Mouse (Mus musculus) midbrain, embryonic 11.5 days (tissue): ENCODE results near the gene Il21r. TPM values are rescaled to one million over a fixed set of nuclear protein-coding genes. Genes with fewer than 3 reads are reported as not detected.

Source experiments
- ATAC-seq: fragments of 200-750 bp; cut with Nextera tagmentation; 2 replicates; pipeline ENCODE4 v1.8.0; 2017; ENCODE audit warnings: moderate TSS enrichment, moderate library complexity; ENCODE audit not compliant: low FRiP score
- DNase-seq: peaks from one replicate; pipeline ENCODE4 v3.0.0; 2015; ENCODE audit warnings: low spot score; ENCODE audit errors: missing footprints
- H3K27ac ChIP-seq: fragments of 300-500 bp; sonication (generic); 2 replicates; pipeline ENCODE4 v1.5.1; 2014; ENCODE audit warnings: low read depth, low read length
- H3K27me3 ChIP-seq: fragments of 300-500 bp; sonication (generic); 2 replicates; pipeline ENCODE4 v1.6.1; 2014; ENCODE audit warnings: mild to moderate bottlenecking, low read length, moderate library complexity, mixed read lengths; ENCODE audit not compliant: control insufficient read depth, insufficient read depth
- H3K36me3 ChIP-seq: fragments of 300-500 bp; sonication (generic); 2 replicates; pipeline ENCODE4 v1.6.1; 2014; ENCODE audit warnings: mild to moderate bottlenecking, low read length, moderate library complexity, mixed read lengths; ENCODE audit not compliant: control insufficient read depth, insufficient read depth
- H3K4me1 ChIP-seq: fragments of 300-500 bp; sonication (generic); 2 replicates; pipeline ENCODE4 v1.6.1; 2014; ENCODE audit warnings: low read length; ENCODE audit not compliant: control insufficient read depth, insufficient read depth
- H3K4me2 ChIP-seq: fragments of 300-500 bp; sonication (generic); 2 replicates; pipeline ENCODE4 v1.6.1; 2014; ENCODE audit warnings: mild to moderate bottlenecking, moderate library complexity
- H3K4me3 ChIP-seq: fragments of 300-500 bp; sonication (generic); 2 replicates; pipeline ENCODE4 v1.5.1; 2014; ENCODE audit warnings: low read depth, low read length
- H3K9ac ChIP-seq: fragments of 300-500 bp; sonication (generic); 2 replicates; pipeline ENCODE4 v1.6.1; 2014; ENCODE audit warnings: low read length
- H3K9me3 ChIP-seq: fragments of 300-500 bp; sonication (generic); 2 replicates; pipeline ENCODE4 v1.6.1; 2016; ENCODE audit warnings: low read length; ENCODE audit not compliant: control insufficient read depth
- WGBS: fragments of 180-500 bp; shearing (Covaris S2); extraction: QIAGEN DNeasy Blood & Tissue Kit; methylation state at CpG from one replicate; pipeline ENCODE4 v1.1.7; 2014; 5-methylcytosine and 5-hydroxymethylcytosine counted together
- polyA plus RNA-seq: library from polyadenylated mRNA; unstranded; fragments of >200 nt; fragmentation: Nextera tagmentation; extraction: Ambion mirVana; gene quantifications from 2 replicates; pipeline ENCODE4 v1.2.1, GENCODE M21; 2014

Il21r gene
- polyA plus RNA-seq, 1 experiment from 2014 or later = 0.36 TPM

- Histone ChIP-seq H3K9ac (no peak overlapping the region), H3K4me3 (no peak overlapping the region), H3K36me3 (no peaks in the 10 kb centered on the region), H3K27me3 (no peaks in the 10 kb centered on the region), H3K4me1 (no peaks in the 10 kb centered on the region), H3K27ac (no peak overlapping the region), H3K9me3 (no peaks in the 10 kb centered on the region), H3K4me2 (no peak overlapping the region)
- ATAC-seq (no peak), DNase-seq (no peak)
- 87% methylated on average over 4 of the region's 4 CpGs for WGBS
These were observed 16.8 kb downstream of the Il21r start for GRCm38 (mm10) chr7:125620077-125620476.

- DNase-seq (no peak), ATAC-seq (no peak)
- WGBS = 78% methylated on average over 7 of the region's 7 CpGs
These were observed 19.8 kb downstream of the Il21r start for GRCm38 (mm10) chr7:125622741-125623685.

GRCm38 (mm10) chr7:125625219-125625618, 22.0 kb downstream of the Il21r start:
- Histone ChIP-seq H3K4me2 (no peak overlapping the region), H3K9ac (no peak overlapping the region), H3K27ac (no peak overlapping the region), H3K9me3 (no peaks in the 10 kb centered on the region), H3K4me3 (no peak overlapping the region), H3K36me3 (no peaks in the 10 kb centered on the region), H3K27me3 (no peaks in the 10 kb centered on the region), H3K4me1 (no peaks in the 10 kb centered on the region)
- DNase-seq = no peak
- 76% methylated on average over 4 of the region's 4 CpGs for WGBS
- no peak for ATAC-seq

More at GRCm38 (mm10) chr7:125622741-125623685, 19.8 kb downstream of the Il21r start:
- Histone ChIP-seq H3K9me3 (no peaks in the 10 kb centered on the region), H3K36me3 (no peaks in the 10 kb centered on the region), H3K4me1 (no peaks in the 10 kb centered on the region), H3K9ac (no peak overlapping the region), H3K4me2 (no peak overlapping the region), H3K27ac (no peak overlapping the region), H3K4me3 (no peak overlapping the region), H3K27me3 (no peaks in the 10 kb centered on the region)

GRCm38 (mm10) chr7:125625829-125626228, 22.6 kb downstream of the Il21r start:
- no peaks in the 10 kb centered on the region for H3K27me3 ChIP-seq
- ATAC-seq (no peak), DNase-seq (no peak)
- no peak overlapping the region for H3K9ac ChIP-seq
- WGBS = 62% methylated on average over 7 of the region's 7 CpGs
- no peak overlapping the region for H3K4me2 ChIP-seq
- no peak overlapping the region for H3K4me3 ChIP-seq
- no peaks in the 10 kb centered on the region for H3K4me1 ChIP-seq
- H3K9me3 ChIP-seq = no peaks in the 10 kb centered on the region
- no peaks in the 10 kb centered on the region for H3K36me3 ChIP-seq
- H3K27ac ChIP-seq = no peak overlapping the region

- Histone ChIP-seq H3K27ac (no peak overlapping the region), H3K9ac (no peak overlapping the region), H3K4me1 (no peaks in the 10 kb centered on the region; the same call in 1 of the 2 replicates), H3K9me3 (no peaks in the 10 kb centered on the region), H3K27me3 (no peaks in the 10 kb centered on the region), H3K4me3 (no peak overlapping the region), H3K36me3 (no peaks in the 10 kb centered on the region), H3K4me2 (no peak overlapping the region)
- 67% methylated on average over 4 of the region's 4 CpGs for WGBS
- no peak for ATAC-seq
- no peak for DNase-seq
These were observed 27.1 kb downstream of the Il21r start for GRCm38 (mm10) chr7:125630317-125630716.

- no peak overlapping the region for H3K9ac ChIP-seq
- no peak for DNase-seq
- no peaks in the 10 kb centered on the region for H3K9me3 ChIP-seq
- H3K4me1 ChIP-seq = no peaks in the 10 kb centered on the region; the same call in 1 of the 2 replicates
- no peak overlapping the region for H3K4me3 ChIP-seq
- no peaks in the 10 kb centered on the region for H3K27me3 ChIP-seq
- H3K36me3 ChIP-seq = no peaks in the 10 kb centered on the region
- no peak overlapping the region for H3K27ac ChIP-seq
- no peak overlapping the region for H3K4me2 ChIP-seq
- 78% methylated on average over 3 of the region's 3 CpGs for WGBS
- no peak for ATAC-seq
These were observed 27.8 kb downstream of the Il21r start for GRCm38 (mm10) chr7:125630989-125631388.

- no peak overlapping the region for H3K27ac ChIP-seq
- H3K9me3 ChIP-seq = no peaks in the 10 kb centered on the region
- no peaks in the 10 kb centered on the region for H3K27me3 ChIP-seq
- H3K4me1 ChIP-seq = no peaks in the 10 kb centered on the region; the same call in 1 of the 2 replicates
- no peak overlapping the region for H3K4me2 ChIP-seq
- WGBS = 87% methylated on average over 8 of the region's 8 CpGs
- H3K9ac ChIP-seq = no peak overlapping the region
- no peak overlapping the region for H3K4me3 ChIP-seq
- H3K36me3 ChIP-seq = peaks cover 16% of the 10 kb centered on the region
- ATAC-seq = no peak
- no peak for DNase-seq
These were observed 34.3 kb downstream of the Il21r start for GRCm38 (mm10) chr7:125637220-125638140.

- Histone ChIP-seq H3K27me3 (no peaks in the 10 kb centered on the region), H3K27ac (no peak overlapping the region), H3K9ac (no peak overlapping the region), H3K4me1 (no peaks in the 10 kb centered on the region), H3K9me3 (no peaks in the 10 kb centered on the region), H3K4me2 (no peak overlapping the region), H3K4me3 (no peak overlapping the region), H3K36me3 (peaks cover 23% of the 10 kb centered on the region)
- ATAC-seq (0 out of 2 replicates have a peak, but pooled peaks have one; percentile 12), DNase-seq (no peak)
- 81% methylated on average over 6 of the region's 6 CpGs for WGBS
These were observed 35.1 kb downstream of the Il21r start for GRCm38 (mm10) chr7:125638376-125638775.
